Mouse (Mus musculus): Measurements from ENCODE around the gene Gbp2b.
"Not testable (repeated sequence)": the region's sequence is repeated elsewhere in the genome, so short reads cannot be mapped to it uniquely, and the experiment has no call there.

GRCm38 (mm10) chr3:142647836-142648235 lies 53.2 kb downstream of the Gbp2b start:
- TF ChIP-seq CTCF (IDR thresholded peaks at IDR 0.05; ENCODE audit: extremely low read depth, insufficient read depth, insufficient read length, insufficient replicate concordance); POLR2A (IDR thresholded peaks at IDR 0.05; ENCODE audit: low read depth, low read length): not testable (repeated sequence)
